Mouse (Mus musculus) liver, embryonic 14.5 days (tissue): ENCODE data around the gene Bche.

ENCODE experiments used
- CTCF ChIP-seq: IDR thresholded peaks from 2 replicates; pipeline ENCODE4 v1.5.1; 2016; ENCODE audit warnings: antibody characterized with exemption, low read depth, control low read depth
- EP300 ChIP-seq: IDR thresholded peaks from 2 replicates; pipeline ENCODE4 v1.6.1; 2016; ENCODE audit warnings: antibody characterized with exemption, low read depth

DNA sequence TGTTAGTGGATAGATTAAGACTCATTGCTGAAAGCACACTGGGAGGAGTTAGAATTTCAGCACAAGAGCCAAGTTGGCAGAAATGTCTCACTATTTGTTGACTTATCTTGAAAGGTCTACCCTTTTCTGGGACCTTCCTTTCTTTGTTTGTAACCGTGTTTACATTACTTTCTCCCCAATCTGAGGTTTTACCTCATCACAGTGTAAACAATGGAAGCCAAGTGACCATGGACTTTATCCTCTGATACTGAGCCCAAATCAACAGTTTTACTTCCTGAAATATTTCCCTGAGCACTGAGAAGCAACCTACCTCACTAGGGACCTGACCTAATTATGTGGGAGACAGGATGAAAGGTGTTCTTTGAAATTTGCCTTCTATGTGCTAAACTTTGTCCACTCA lies 34.9 kb downstream of the Bche start:
- no peak for TF ChIP-seq CTCF
- TF ChIP-seq EP300: no peak
